Mouse (Mus musculus): ENCODE data around the gene Dnph1. TPM values are rescaled to one million over a fixed set of nuclear protein-coding genes. Genes with fewer than 3 reads are reported as not detected.

Dnph1 gene
- total RNA-seq, 2 experiments from 2014 or later: 2.8 TPM

Other genes with a start within 250 kb of the Dnph1 start
- 10 to 100 TPM; 37.3 to 42.1 TPM for gene Polr1c, start 248.7 kb upstream of the Dnph1 start, total RNA-seq (2021)
- 10 to 100 TPM; 76.0 to 87.1 TPM for gene Yipf3, start 248.6 kb upstream of the Dnph1 start, total RNA-seq (2021)
- 10 to 100 TPM; 60.1 to 63.7 TPM for gene Lrrc73, start 243.2 kb upstream of the Dnph1 start, total RNA-seq (2021)
- 10 to 100 TPM; 37.7 to 48.9 TPM for gene Tjap1, start 213.7 kb upstream of the Dnph1 start, total RNA-seq (2021)
- gene Dlk2, start 199.3 kb upstream of the Dnph1 start, total RNA-seq (2021): 10 to 100 TPM; 65.7 to 67.5 TPM
- 1 to 10 TPM; 6.9 to 9.2 TPM for gene Abcc10, start 168.4 kb upstream of the Dnph1 start, total RNA-seq (2021)
- 10 to 100 TPM; 46.2 to 50.5 TPM for gene Zfp318, start 113.0 kb upstream of the Dnph1 start, total RNA-seq (2021)
- gene Crip3, start 67.8 kb upstream of the Dnph1 start, total RNA-seq (2021): 1 to 10 TPM; 3.7 to 4.3 TPM
- under 1 TPM; 0.30 TPM for gene Slc22a7, start 58.3 kb upstream of the Dnph1 start, total RNA-seq (2021)
- 100 to 1,000 TPM; 130 to 135 TPM for gene Ttbk1, start 9.0 kb upstream of the Dnph1 start, total RNA-seq (2021)
- 10 to 100 TPM; 61.0 to 64.5 TPM for gene Cul9, start 49.7 kb downstream of the Dnph1 start, total RNA-seq (2021)
- gene Srf, start 59.5 kb downstream of the Dnph1 start, total RNA-seq (2021): 10 to 100 TPM; 70.4 to 77.9 TPM
- gene Ptk7, start 132.8 kb downstream of the Dnph1 start, total RNA-seq (2021): 10 to 100 TPM in 1 of 2 experiments, 1 to 10 TPM in 1; 9.5 to 10.1 TPM
- 10 to 100 TPM; 24.3 to 26.2 TPM for gene Klc4, start 149.3 kb downstream of the Dnph1 start, total RNA-seq (2021)
- gene Mrpl2, start 149.5 kb downstream of the Dnph1 start, total RNA-seq (2021): 10 to 100 TPM; 51.8 to 53.0 TPM
- gene Cul7, start 153.6 kb downstream of the Dnph1 start, total RNA-seq (2021): 10 to 100 TPM; 26.1 to 27.1 TPM
- gene Rrp36, start 177.6 kb downstream of the Dnph1 start, total RNA-seq (2021): 10 to 100 TPM; 17.1 to 17.2 TPM
- 100 to 1,000 TPM; 120 to 125 TPM for gene Mea1, start 182.1 kb downstream of the Dnph1 start, total RNA-seq (2021)
- 100 to 1,000 TPM; 190 to 207 TPM for gene Klhdc3, start 184.2 kb downstream of the Dnph1 start, total RNA-seq (2021)
- gene Ppp2r5d, start 208.4 kb downstream of the Dnph1 start, total RNA-seq (2021): 10 to 100 TPM; 81.5 to 89.3 TPM
- 10 to 100 TPM; 50.8 to 58.9 TPM for gene Pex6, start 214.8 kb downstream of the Dnph1 start, total RNA-seq (2021)
- under 1 TPM in 1 of 2 experiments, not detected in 1; 0.84 TPM for gene Gnmt, start 232.5 kb downstream of the Dnph1 start, total RNA-seq (2021)